ENCODE assay signal across 8 mouse cellular contexts in genomic region chr10:52758589-52758988, GRCm38 (mm10).
DNase-seq lines count a peak whose midpoint lies in the region; ATAC-seq and TF ChIP-seq lines count a peak whose summit lies in the region.

No protein-coding gene starts in this region.

- TF ChIP-seq CTCF in left cerebral cortex, adult 2 months (IDR thresholded peaks at IDR 0.05) = peak; percentile 69
- TF ChIP-seq CTCF in brain, embryonic 14.5 days (IDR thresholded peaks at IDR 0.05; ENCODE audit: borderline replicate concordance, extremely low read depth, insufficient read depth, insufficient read length) = 0 out of 2 replicates have a peak, but pooled peaks have one; percentile 10

- H3K4me3 ChIP-seq in left cerebral cortex, adult 2 months = no peak overlapping the region

- intact Hi-C loops in left cerebral cortex, adult 2 months (cut with DNase I) = no loop called here
- intact Hi-C loops in left cerebral cortex, postnatal 4 days (cut with DNase I) = no loop called here

- ATAC-seq in cerebellum, adult (ENCODE audit: insufficient number of reproducible peaks, low FRiP score, low TSS enrichment) = 0 out of 2 replicates have a peak, but pooled peaks have one; percentile 36

- no peak overlapping the region for H3K27ac ChIP-seq in left cerebral cortex, adult 2 months

- DNase-seq in cerebellum, adult 11 months = no peak
- DNase-seq in left cerebral cortex, adult 2 months (ENCODE audit: extremely low spot score in 1 of 2, low spot score in 2 of 2) = no peak
- no peak for DNase-seq in left cerebral cortex, postnatal 4 days
- peak; percentile 86 for DNase-seq in brain, embryonic 14.5 days (ENCODE audit: low read depth)
- peak; percentile 32 for DNase-seq in layer of hippocampus, adult 9-11 months
- DNase-seq in urinary bladder, adult 18-20 months (ENCODE audit: low spot score in 2 of 2) = no peak
- no peak for DNase-seq in yolk sac, embryonic 10.5 days (ENCODE audit: low spot score)

- TF ChIP-seq POLR2A in brain, embryonic 14.5 days (IDR thresholded peaks at IDR 0.05; ENCODE audit: borderline replicate concordance, extremely low read depth, insufficient read depth, insufficient read length, poor library complexity, severe bottlenecking) = no peak

Comparison
In these comparisons a context has a peak if more than half of its experiments do, and no peak if none do; other contexts are left out.
1. DNase-seq: peak in brain, embryonic 14.5 days (single experiment) and layer of hippocampus, adult 9-11 months (single experiment); none in cerebellum, adult 11 months (single experiment), left cerebral cortex, adult 2 months (0 of 2), left cerebral cortex, postnatal 4 days (single experiment), urinary bladder, adult 18-20 months (0 of 2) and yolk sac, embryonic 10.5 days (single experiment).